In genomic region chr7:122135070-122135469, GRCm38 (mm10) we compare ENCODE assay signal across 11 mouse cellular contexts. TPM values are rescaled to one million over a fixed set of nuclear protein-coding genes. Genes with fewer than 3 reads are reported as not detected.
DNase-seq lines count a peak whose midpoint lies in the region; ATAC-seq and TF ChIP-seq lines count a peak whose summit lies in the region.
"Had no signal": no experiment of that assay in that cellular context is flagged by ENCODE, and none has a peak within 500 bp of the region (broad histone marks: within the 10 kb centered on the region; RNA-seq: fewer than 3 reads in every experiment).

No protein-coding gene starts in this region.

- WGBS in intestine, embryonic 16.5 days: 70% methylated on average over 10 of the region's 10 CpGs

- no peak overlapping the region for H3K4me3 ChIP-seq in layer of hippocampus, adult 2 months
- no peak overlapping the region for H3K4me3 ChIP-seq in intestine, embryonic 16.5 days (ENCODE audit: low read length)
- H3K4me3 ChIP-seq: heart, embryonic 15.5 days; liver, embryonic 15.5 days had no signal

- no peak overlapping the region for H3K4me2 ChIP-seq in intestine, embryonic 16.5 days (ENCODE audit: low read depth, low read length)
- H3K4me2 ChIP-seq: heart, embryonic 15.5 days; liver, embryonic 15.5 days had no signal

- peak; percentile 69 for TF ChIP-seq CTCF in layer of hippocampus, adult 2 months (conservative IDR thresholded peaks at IDR 0.05)

- H3K36me3 ChIP-seq in intestine, embryonic 16.5 days (ENCODE audit: control insufficient read depth, insufficient read depth, low read length): peaks cover 16% of the 10 kb centered on the region

- H3K27ac ChIP-seq in layer of hippocampus, adult 2 months: no peak overlapping the region
- no peak overlapping the region for H3K27ac ChIP-seq in intestine, embryonic 16.5 days (ENCODE audit: low read length)
- H3K27ac ChIP-seq: heart, embryonic 15.5 days; liver, embryonic 15.5 days had no signal

- no peak for DNase-seq in layer of hippocampus, adult 2 months (ENCODE audit: low spot score in 2 of 2)
- no peak for DNase-seq in layer of hippocampus, adult 8-10 months (ENCODE audit: low spot score in 2 of 2)
- DNase-seq in CD8-positive naive resting alpha-beta T cell, adult 2 months (ENCODE audit: low read depth in 2 of 2, low spot score in 2 of 2): peak; percentile 15 to 36
- peak; percentile 12 for DNase-seq in MN1 (ENCODE audit: low spot score)
- peak; percentile 21 to 63 for DNase-seq in kidney, postnatal 36 days
- no peak for DNase-seq in ovary, postnatal 10 days (ENCODE audit: low spot score)
- DNase-seq: right cerebral cortex, postnatal 25 days had no signal

- no peaks in the 10 kb centered on the region for H3K27me3 ChIP-seq in intestine, embryonic 16.5 days (replicated peaks; ENCODE audit: control insufficient read depth, insufficient read depth, low read length)
- H3K27me3 ChIP-seq: heart, embryonic 15.5 days; liver, embryonic 15.5 days had no signal

- no peak overlapping the region for H3K9ac ChIP-seq in intestine, embryonic 16.5 days (ENCODE audit: low read depth, low read length)
- H3K9ac ChIP-seq: heart, embryonic 15.5 days; liver, embryonic 15.5 days had no signal

- H3K4me1 ChIP-seq in intestine, embryonic 16.5 days (ENCODE audit: control insufficient read depth, insufficient read depth, low read length): peaks cover 5% of the 10 kb centered on the region

- no peak for ATAC-seq in intestine, embryonic 16.5 days

- no peaks in the 10 kb centered on the region for H3K9me3 ChIP-seq in intestine, embryonic 16.5 days (ENCODE audit: control insufficient read depth, low read length)
- H3K9me3 ChIP-seq: heart, embryonic 15.5 days; liver, embryonic 15.5 days had no signal

RNA-seq across cellular contexts. Expression of gene Dctn5, which starts 2.2 kb away (rescaled TPM):
- total RNA-seq in layer of hippocampus, adult 2 months (2021): 100 to 1,000 TPM; 101 to 104 TPM
- total RNA-seq in layer of hippocampus, adult 8-10 months (2022): 100 to 1,000 TPM in 3 of 4 experiments, 10 to 100 TPM in 1; 95.7 to 114 (median 101) TPM
- polyA plus RNA-seq in intestine, embryonic 16.5 days (2015; fragmentation: Nextera tagmentation; extraction: Ambion mirVana): 117 and 122 TPM in 2 replicates

RNA-seq across cellular contexts. Expression of gene Palb2, which starts 2.3 kb away (rescaled TPM):
- 1 to 10 TPM; 1.9 to 2.2 TPM for total RNA-seq in layer of hippocampus, adult 2 months (2021)
- 1 to 10 TPM; 1.7 to 2.5 (median 2.4) TPM for total RNA-seq in layer of hippocampus, adult 8-10 months (2022)
- polyA plus RNA-seq in intestine, embryonic 16.5 days (2015; fragmentation: Nextera tagmentation; extraction: Ambion mirVana): 9.1 and 10.8 TPM in 2 replicates

RNA-seq across cellular contexts. Expression of gene Plk1, which starts 24.2 kb away (rescaled TPM):
- total RNA-seq in layer of hippocampus, adult 2 months (2021): 1 to 10 TPM; 2.1 to 2.9 TPM
- 1 to 10 TPM; 1.7 to 2.8 (median 2.5) TPM for total RNA-seq in layer of hippocampus, adult 8-10 months (2022)
- 103 and 117 TPM in 2 replicates for polyA plus RNA-seq in intestine, embryonic 16.5 days (2015; fragmentation: Nextera tagmentation; extraction: Ambion mirVana)

RNA-seq across cellular contexts. Expression of gene Ndufab1, which starts 33.4 kb away (rescaled TPM):
- total RNA-seq in layer of hippocampus, adult 2 months (2021): 100 to 1,000 TPM; 259 to 306 TPM
- 100 to 1,000 TPM; 260 to 283 (median 273) TPM for total RNA-seq in layer of hippocampus, adult 8-10 months (2022)
- polyA plus RNA-seq in intestine, embryonic 16.5 days (2015; fragmentation: Nextera tagmentation; extraction: Ambion mirVana): 981 and 993 TPM in 2 replicates

RNA-seq across cellular contexts. Expression of gene Ern2, which starts 50.9 kb away (rescaled TPM):
- total RNA-seq in layer of hippocampus, adult 2 months (2021): under 1 TPM; 0.39 to 0.41 TPM
- under 1 TPM; 0.26 to 0.87 (median 0.73) TPM for total RNA-seq in layer of hippocampus, adult 8-10 months (2022)
- polyA plus RNA-seq in intestine, embryonic 16.5 days (2015; fragmentation: Nextera tagmentation; extraction: Ambion mirVana): 8.5 and 9.4 TPM in 2 replicates
- total RNA-seq: common myeloid progenitor, adult 5-6 weeks had no signal
- polyA plus RNA-seq: liver, embryonic 15.5 days had no signal

Comparison
In these comparisons a context has a peak if more than half of its experiments do, and no peak if none do; other contexts are left out.
1. DNase-seq: peak in CD8-positive naive resting alpha-beta T cell, adult 2 months (2 of 2), MN1 (single experiment) and kidney, postnatal 36 days (2 of 2); none in layer of hippocampus, adult 2 months (0 of 2), layer of hippocampus, adult 8-10 months (0 of 2) and ovary, postnatal 10 days (single experiment).